Mouse (Mus musculus): ENCODE measurements around the gene Kdelr1.

DNA sequence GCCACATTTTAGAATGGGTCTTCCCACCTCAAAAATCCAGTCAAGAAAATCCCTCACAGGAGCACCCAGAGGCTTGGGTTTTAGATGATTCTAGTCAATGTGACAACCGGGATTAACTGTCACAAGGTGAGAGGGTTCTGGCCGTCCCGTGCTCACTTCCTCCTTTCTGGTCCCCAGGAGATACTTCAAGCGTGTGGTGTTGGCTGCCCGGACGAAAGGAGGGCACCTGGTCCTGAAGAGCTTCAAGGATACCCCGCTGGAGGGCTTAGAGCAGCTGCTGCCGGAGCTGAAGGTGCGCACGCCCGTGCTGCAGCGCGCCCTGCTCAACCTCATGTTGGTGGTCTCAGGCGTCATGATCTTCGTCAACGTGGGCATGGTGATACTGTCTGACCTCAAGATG is 36.6 kb downstream of the Kdelr1 start:
- TF ChIP-seq POLR2A (IDR thresholded peaks at IDR 0.05; ENCODE audit: control insufficient read depth in 1 of 2, insufficient read depth in 1 of 2, low read depth in 1 of 2, low read length in 2 of 2, poor library complexity in 1 of 2), result no peak
- no peak for TF ChIP-seq CTCF (IDR thresholded peaks at IDR 0.05 in 2 of 3, conservative IDR thresholded peaks at IDR 0.05 in 1 of 3; ENCODE audit: control insufficient read depth in 1 of 3, insufficient read depth in 1 of 3, low read depth in 2 of 3, low read length in 3 of 3, poor library complexity in 1 of 3, severe bottlenecking in 1 of 3)
- no peak for TF ChIP-seq MXI1 (IDR thresholded peaks at IDR 0.05; ENCODE audit: low read depth, low read length)
- TF ChIP-seq GABPA (IDR thresholded peaks at IDR 0.05; ENCODE audit: low read depth, low read length), result no peak
- no peak for TF ChIP-seq POLR2AphosphoS2 (IDR thresholded peaks at IDR 0.05; ENCODE audit: low read length)
- no peak for TF ChIP-seq EP300 (IDR thresholded peaks at IDR 0.05; ENCODE audit: low read depth in 1 of 2, low read length in 2 of 2)
- no peak for TF ChIP-seq TCF12 (IDR thresholded peaks at IDR 0.05; ENCODE audit: low read depth, low read length)
- TF ChIP-seq NELFE (IDR thresholded peaks at IDR 0.05; ENCODE audit: low read depth, low read length), result no peak
- no peak for TF ChIP-seq TBP (IDR thresholded peaks at IDR 0.05; ENCODE audit: low read depth, low read length)
- TF ChIP-seq HCFC1 (IDR thresholded peaks at IDR 0.05; ENCODE audit: low read depth, low read length), result no peak

Data from MEL (cell line).